Mouse (Mus musculus): Measurements from ENCODE around the gene Frem2. TPM values are rescaled to one million over a fixed set of nuclear protein-coding genes. Genes with fewer than 3 reads are reported as not detected.

The Frem2 gene
- polyA plus RNA-seq, 1 experiment from 2014 or later = 1.1 TPM

GRCm38 (mm10) chr3:53600140-53600539 is 57.0 kb downstream of the Frem2 start:
- no peak for ATAC-seq (ENCODE audit: low FRiP score, low TSS enrichment)
- no peak overlapping the region for H3K4me2 ChIP-seq (ENCODE audit: low read length)

GRCm38 (mm10) chr3:53599315-53599714 is 57.8 kb downstream of the Frem2 start:
- Histone ChIP-seq H3K27me3 (ENCODE audit: control insufficient read depth, insufficient read depth, low read length) (no peaks in the 10 kb centered on the region), H3K4me1 (ENCODE audit: control insufficient read depth, insufficient read depth, low read length) (peaks cover 3% of the 10 kb centered on the region; the same call in 1 of the 2 replicates), H3K4me2 (ENCODE audit: low read length) (no peak overlapping the region), H3K9me3 (ENCODE audit: control insufficient read depth, low read length) (no peaks in the 10 kb centered on the region), H3K27ac (replicated peaks; ENCODE audit: low read depth, low read length) (no peak overlapping the region), H3K4me3 (replicated peaks; ENCODE audit: low read depth, low read length) (no peak overlapping the region), H3K36me3 (ENCODE audit: control insufficient read depth, insufficient read depth, low read length) (no peaks in the 10 kb centered on the region), H3K9ac (replicated peaks; ENCODE audit: low read length) (no peak overlapping the region)
- DNase-seq (no peak), ATAC-seq (ENCODE audit: low FRiP score, low TSS enrichment) (no peak)
- 32% methylated on average over 7 of the region's 7 CpGs for WGBS

More at GRCm38 (mm10) chr3:53600140-53600539, 57.0 kb downstream of the Frem2 start:
- H3K9me3 ChIP-seq (ENCODE audit: control insufficient read depth, low read length) = no peaks in the 10 kb centered on the region
- no peaks in the 10 kb centered on the region for H3K27me3 ChIP-seq (ENCODE audit: control insufficient read depth, insufficient read depth, low read length)
- no peak overlapping the region for H3K27ac ChIP-seq (replicated peaks; ENCODE audit: low read depth, low read length)
- no peak for DNase-seq
- H3K4me1 ChIP-seq (ENCODE audit: control insufficient read depth, insufficient read depth, low read length) = peaks cover 3% of the 10 kb centered on the region; the same call in 1 of the 2 replicates
- no peaks in the 10 kb centered on the region for H3K36me3 ChIP-seq (ENCODE audit: control insufficient read depth, insufficient read depth, low read length)
- H3K9ac ChIP-seq (replicated peaks; ENCODE audit: low read length) = no peak overlapping the region
- H3K4me3 ChIP-seq (replicated peaks; ENCODE audit: low read depth, low read length) = no peak overlapping the region
- 63% methylated on average over 4 of the region's 4 CpGs for WGBS

- no peak overlapping the region for H3K9ac ChIP-seq (replicated peaks; ENCODE audit: low read length)
- WGBS = 9% methylated on average over 9 of the region's 9 CpGs
- ATAC-seq (ENCODE audit: low FRiP score, low TSS enrichment) (no peak), DNase-seq (no peak)
- no peaks in the 10 kb centered on the region for H3K9me3 ChIP-seq (ENCODE audit: control insufficient read depth, low read length)
- no peak overlapping the region for H3K27ac ChIP-seq (replicated peaks; ENCODE audit: low read depth, low read length)
- no peak overlapping the region for H3K4me3 ChIP-seq (replicated peaks; ENCODE audit: low read depth, low read length)
- peaks cover 6% of the 10 kb centered on the region; the same call in 1 of the 2 replicates for H3K4me1 ChIP-seq (ENCODE audit: control insufficient read depth, insufficient read depth, low read length)
- no peak overlapping the region for H3K4me2 ChIP-seq (ENCODE audit: low read length)
- no peaks in the 10 kb centered on the region for H3K36me3 ChIP-seq (ENCODE audit: control insufficient read depth, insufficient read depth, low read length)
- H3K27me3 ChIP-seq (ENCODE audit: control insufficient read depth, insufficient read depth, low read length) = no peaks in the 10 kb centered on the region
Observed at GRCm38 (mm10) chr3:53598153-53598800, 58.9 kb downstream of the Frem2 start.

GRCm38 (mm10) chr3:53594471-53594870 is 62.7 kb downstream of the Frem2 start:
- Histone ChIP-seq H3K4me2 (ENCODE audit: low read length) (no peak overlapping the region), H3K9me3 (ENCODE audit: control insufficient read depth, low read length) (no peaks in the 10 kb centered on the region), H3K4me1 (ENCODE audit: control insufficient read depth, insufficient read depth, low read length) (peaks cover 6% of the 10 kb centered on the region; the same call in 1 of the 2 replicates), H3K27ac (replicated peaks; ENCODE audit: low read depth, low read length) (no peak overlapping the region), H3K9ac (replicated peaks; ENCODE audit: low read length) (no peak overlapping the region), H3K4me3 (replicated peaks; ENCODE audit: low read depth, low read length) (no peak overlapping the region), H3K27me3 (ENCODE audit: control insufficient read depth, insufficient read depth, low read length) (no peaks in the 10 kb centered on the region), H3K36me3 (ENCODE audit: control insufficient read depth, insufficient read depth, low read length) (no peaks in the 10 kb centered on the region)
- no peak for ATAC-seq (ENCODE audit: low FRiP score, low TSS enrichment)
- 64% methylated on average over 4 of the region's 4 CpGs for WGBS
- no peak for DNase-seq

- H3K9me3 ChIP-seq (ENCODE audit: control insufficient read depth, low read length) = no peaks in the 10 kb centered on the region
- H3K9ac ChIP-seq (replicated peaks; ENCODE audit: low read length) = no peak overlapping the region
- 7% methylated on average over 3 of the region's 3 CpGs for WGBS
- DNase-seq (no peak), ATAC-seq (ENCODE audit: low FRiP score, low TSS enrichment) (no peak)
- H3K36me3 ChIP-seq (ENCODE audit: control insufficient read depth, insufficient read depth, low read length) = no peaks in the 10 kb centered on the region
- no peak overlapping the region for H3K4me2 ChIP-seq (ENCODE audit: low read length)
- no peak overlapping the region for H3K4me3 ChIP-seq (replicated peaks; ENCODE audit: low read depth, low read length)
- H3K27me3 ChIP-seq (ENCODE audit: control insufficient read depth, insufficient read depth, low read length) = no peaks in the 10 kb centered on the region
- peaks cover 6% of the 10 kb centered on the region; the same call in 1 of the 2 replicates for H3K4me1 ChIP-seq (ENCODE audit: control insufficient read depth, insufficient read depth, low read length)
- H3K27ac ChIP-seq (replicated peaks; ENCODE audit: low read depth, low read length) = no peak overlapping the region
Observed at GRCm38 (mm10) chr3:53593718-53594117, 63.4 kb downstream of the Frem2 start.

- DNase-seq (no peak), ATAC-seq (ENCODE audit: low FRiP score, low TSS enrichment) (no peak)
- peaks cover 3% of the 10 kb centered on the region; the same call in 1 of the 2 replicates for H3K4me1 ChIP-seq (ENCODE audit: control insufficient read depth, insufficient read depth, low read length)
Observed at GRCm38 (mm10) chr3:53592036-53592435, 65.1 kb downstream of the Frem2 start.

GRCm38 (mm10) chr3:53590139-53590621 is 67.0 kb downstream of the Frem2 start:
- H3K4me1 ChIP-seq (ENCODE audit: control insufficient read depth, insufficient read depth, low read length) = peaks cover 3% of the 10 kb centered on the region; the same call in 1 of the 2 replicates
- no peaks in the 10 kb centered on the region for H3K27me3 ChIP-seq (ENCODE audit: control insufficient read depth, insufficient read depth, low read length)
- H3K9me3 ChIP-seq (ENCODE audit: control insufficient read depth, low read length) = no peaks in the 10 kb centered on the region
- no peak overlapping the region for H3K27ac ChIP-seq (replicated peaks; ENCODE audit: low read depth, low read length)
- no peak overlapping the region for H3K4me3 ChIP-seq (replicated peaks; ENCODE audit: low read depth, low read length)
- no peaks in the 10 kb centered on the region for H3K36me3 ChIP-seq (ENCODE audit: control insufficient read depth, insufficient read depth, low read length)
- no peak overlapping the region for H3K4me2 ChIP-seq (ENCODE audit: low read length)
- DNase-seq (peak; percentile 91), ATAC-seq (ENCODE audit: low FRiP score, low TSS enrichment) (peak; percentile 34; the same call in 1 of the 2 replicates)
- H3K9ac ChIP-seq (replicated peaks; ENCODE audit: low read length) = no peak overlapping the region
- WGBS = 1% methylated on average over 2 of the region's 2 CpGs

More at GRCm38 (mm10) chr3:53592036-53592435, 65.1 kb downstream of the Frem2 start:
- 91% methylated on average over 7 of the region's 7 CpGs for WGBS
- H3K9ac ChIP-seq (replicated peaks; ENCODE audit: low read length) = no peak overlapping the region
- H3K4me2 ChIP-seq (ENCODE audit: low read length) = no peak overlapping the region
- no peaks in the 10 kb centered on the region for H3K9me3 ChIP-seq (ENCODE audit: control insufficient read depth, low read length)
- no peaks in the 10 kb centered on the region for H3K27me3 ChIP-seq (ENCODE audit: control insufficient read depth, insufficient read depth, low read length)
- no peaks in the 10 kb centered on the region for H3K36me3 ChIP-seq (ENCODE audit: control insufficient read depth, insufficient read depth, low read length)
- no peak overlapping the region for H3K4me3 ChIP-seq (replicated peaks; ENCODE audit: low read depth, low read length)
- no peak overlapping the region for H3K27ac ChIP-seq (replicated peaks; ENCODE audit: low read depth, low read length)

- 94% methylated on average over 8 of the region's 8 CpGs for WGBS
- DNase-seq = no peak
- no peak for ATAC-seq (ENCODE audit: low FRiP score, low TSS enrichment)
- no peak overlapping the region for H3K4me3 ChIP-seq (replicated peaks; ENCODE audit: low read depth, low read length)
- H3K27me3 ChIP-seq (ENCODE audit: control insufficient read depth, insufficient read depth, low read length) = no peaks in the 10 kb centered on the region
- H3K4me1 ChIP-seq (ENCODE audit: control insufficient read depth, insufficient read depth, low read length) = no peaks in the 10 kb centered on the region
- H3K4me2 ChIP-seq (ENCODE audit: low read length) = no peak overlapping the region
- no peaks in the 10 kb centered on the region for H3K9me3 ChIP-seq (ENCODE audit: control insufficient read depth, low read length)
- no peaks in the 10 kb centered on the region for H3K36me3 ChIP-seq (ENCODE audit: control insufficient read depth, insufficient read depth, low read length)
- H3K9ac ChIP-seq (replicated peaks; ENCODE audit: low read length) = no peak overlapping the region
- no peak overlapping the region for H3K27ac ChIP-seq (replicated peaks; ENCODE audit: low read depth, low read length)
Observed at GRCm38 (mm10) chr3:53583248-53583647, 73.9 kb downstream of the Frem2 start.
